Mouse (Mus musculus): ENCODE results near the gene Hist1h1a. TPM values are rescaled to one million over a fixed set of nuclear protein-coding genes. Genes with fewer than 3 reads are reported as not detected.

The Hist1h1a gene
- polyA plus RNA-seq, 1 experiment from 2014 or later: 1.4 TPM

DNA sequence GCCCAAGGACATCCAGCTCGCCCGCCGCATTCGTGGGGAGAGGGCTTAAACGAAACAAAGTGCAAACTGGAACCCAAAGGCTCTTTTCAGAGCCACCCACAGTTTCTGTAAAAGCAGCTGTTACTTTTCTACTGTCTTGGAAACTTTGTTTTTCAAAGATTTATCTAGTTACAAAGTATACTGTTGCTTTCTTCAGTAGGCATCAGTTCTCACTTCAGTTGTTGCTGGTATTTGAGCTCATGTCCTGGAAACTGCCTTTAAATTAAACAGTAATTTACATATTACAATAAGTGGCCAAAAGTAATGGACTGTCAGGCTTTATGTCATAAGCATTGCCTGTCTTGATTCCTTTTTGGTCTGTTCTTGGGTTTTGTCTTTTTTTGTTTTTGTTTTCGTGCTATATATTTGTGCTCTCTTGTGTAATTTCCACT lies 10.7 kb upstream of the Hist1h1a start:
- Histone ChIP-seq H3K27me3 (replicated peaks) (no peaks in the 10 kb centered on the region), H3K4me2 (peak overlapping the region; percentile 67), H3K9me3 (replicated peaks) (no peaks in the 10 kb centered on the region), H3K9ac (peak overlapping the region; percentile 68), H3K36me3 (no peaks in the 10 kb centered on the region), H3K27ac (ENCODE audit: poor library complexity, severe bottlenecking) (peak overlapping the region; percentile 71; the same call in 1 of the 2 replicates), H3K4me1 (replicated peaks) (peaks cover 12% of the 10 kb centered on the region), H3K4me3 (peak overlapping the region; percentile 45)
- no peak for ATAC-seq (ENCODE audit: insufficient number of reproducible peaks, low FRiP score)
- WGBS: 7% methylated on average over 6 of the region's 6 CpGs

DNA sequence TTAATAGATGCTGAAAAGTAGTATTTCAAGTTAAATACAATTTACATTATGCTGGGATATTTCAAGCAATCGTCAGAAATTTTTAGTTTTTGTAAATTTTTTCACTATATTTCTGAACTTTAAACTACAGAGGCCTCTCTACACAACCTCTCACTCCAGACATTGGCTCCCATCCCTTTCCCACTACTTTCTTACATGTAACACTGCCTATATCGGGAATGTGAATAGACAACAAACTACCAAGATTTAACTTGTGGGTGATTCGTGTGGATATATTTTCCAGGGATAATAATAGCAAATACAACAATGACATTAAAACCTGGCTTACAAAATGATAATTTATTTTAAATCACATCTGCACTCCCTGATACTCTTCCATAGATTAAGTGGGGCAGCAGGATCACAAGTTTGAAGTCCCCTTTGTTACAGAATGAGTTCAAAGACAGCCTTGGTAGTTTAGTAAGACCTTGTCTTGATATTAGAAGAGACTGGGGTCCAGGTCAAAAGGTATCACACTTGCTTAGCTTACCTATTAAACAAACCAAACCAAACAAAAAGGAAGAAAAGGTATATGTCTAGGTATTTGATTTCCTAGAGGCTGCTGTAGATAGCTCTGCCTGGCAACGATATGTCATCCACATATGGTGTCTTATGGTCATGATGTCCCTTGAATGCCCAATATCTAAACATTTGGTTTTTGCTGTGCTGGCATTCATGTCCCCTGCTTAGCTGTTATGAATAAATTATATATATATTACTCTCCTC lies 10.0 kb upstream of the Hist1h1a start:
- no peak overlapping the region for H3K4me2 ChIP-seq
- WGBS: 62% methylated on average over 4 of the region's 4 CpGs

DNA sequence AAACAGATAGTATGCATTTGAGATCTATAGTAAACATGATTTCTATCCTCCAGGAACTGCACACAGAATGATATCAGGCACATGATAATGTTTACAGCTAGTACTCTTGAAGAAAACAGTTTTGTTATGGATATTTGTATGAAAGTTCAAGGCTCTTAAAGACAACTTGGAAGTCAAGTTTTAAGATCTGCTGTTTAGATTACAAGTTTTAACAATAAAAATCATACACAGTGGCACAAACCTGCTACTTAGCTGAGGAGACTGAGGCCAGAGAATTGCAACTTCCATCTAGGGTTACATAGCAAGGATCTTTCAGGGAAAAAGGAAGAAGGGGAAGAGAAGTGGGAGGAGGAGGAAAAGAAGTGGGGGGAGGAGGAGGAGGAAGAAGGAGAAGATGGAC lies 8.5 kb upstream of the Hist1h1a start:
- no peak for ATAC-seq (ENCODE audit: insufficient number of reproducible peaks, low FRiP score)
- Histone ChIP-seq H3K36me3 (no peaks in the 10 kb centered on the region), H3K9ac (no peak overlapping the region), H3K27ac (ENCODE audit: poor library complexity, severe bottlenecking) (no peak overlapping the region), H3K4me2 (no peak overlapping the region), H3K27me3 (replicated peaks) (no peaks in the 10 kb centered on the region), H3K4me1 (replicated peaks) (peaks cover 7% of the 10 kb centered on the region), H3K9me3 (replicated peaks) (no peaks in the 10 kb centered on the region), H3K4me3 (no peak overlapping the region)

More for the DNA sequence above, 10.0 kb upstream of the Hist1h1a start:
- Histone ChIP-seq H3K4me1 (replicated peaks) (peaks cover 7% of the 10 kb centered on the region; the same call in 1 of the 2 replicates), H3K36me3 (no peaks in the 10 kb centered on the region), H3K9ac (no peak overlapping the region), H3K9me3 (replicated peaks) (no peaks in the 10 kb centered on the region), H3K4me3 (no peak overlapping the region), H3K27ac (ENCODE audit: poor library complexity, severe bottlenecking) (no peak overlapping the region), H3K27me3 (replicated peaks) (no peaks in the 10 kb centered on the region)
- no peak for ATAC-seq (ENCODE audit: insufficient number of reproducible peaks, low FRiP score)

GRCm38 (mm10) chr13:23756790-23757189 lies 6.7 kb upstream of the Hist1h1a start, which contains the start of gene Hist1h4b:
Hist1h4b (plus strand) TSS chr13:23757013.
- Histone ChIP-seq H3K27me3 (replicated peaks) (no peaks in the 10 kb centered on the region), H3K27ac (ENCODE audit: poor library complexity, severe bottlenecking) (peak within 1 kb of the TSS; percentile 93), H3K36me3 (no peaks in the 10 kb centered on the region), H3K9ac (peak within 1 kb of the TSS; percentile 81), H3K4me3 (peak within 1 kb of the TSS; percentile 51), H3K4me1 (replicated peaks) (peaks cover 12% of the 10 kb centered on the region), H3K4me2 (peak within 1 kb of the TSS; percentile 77), H3K9me3 (replicated peaks) (no peaks in the 10 kb centered on the region)
- WGBS: under 1% methylated on average over 13 of the region's 22 CpGs
- peak; percentile 81 for ATAC-seq (ENCODE audit: insufficient number of reproducible peaks, low FRiP score)

DNA sequence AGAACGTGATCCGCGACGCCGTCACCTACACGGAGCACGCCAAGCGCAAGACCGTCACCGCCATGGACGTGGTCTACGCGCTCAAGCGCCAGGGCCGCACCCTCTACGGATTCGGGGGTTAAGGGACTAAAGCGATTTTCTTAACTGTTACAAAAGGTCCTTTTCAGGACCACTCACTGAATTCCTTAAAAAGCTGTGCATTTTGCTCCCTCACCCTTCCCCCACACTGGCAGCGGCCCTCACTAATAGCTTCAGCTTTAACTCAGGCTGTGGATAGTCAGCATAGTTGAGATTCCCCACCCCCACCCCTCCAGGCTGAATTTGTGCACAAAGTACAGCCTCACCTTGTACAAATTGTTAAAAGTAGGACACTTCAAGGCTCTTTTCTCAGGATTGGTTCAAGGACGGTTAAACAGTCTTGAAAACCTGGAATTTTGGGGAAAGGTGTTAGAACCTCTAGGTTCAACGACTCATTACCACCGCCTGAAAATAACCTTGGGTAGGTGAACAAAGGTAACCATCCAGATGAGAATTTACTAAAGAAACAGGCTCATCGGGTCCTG lies 6.2 kb upstream of the Hist1h1a start:
- H3K4me2 ChIP-seq: peak overlapping the region; percentile 77
- no peaks in the 10 kb centered on the region for H3K36me3 ChIP-seq
- H3K9ac ChIP-seq: peak overlapping the region; percentile 81
- WGBS: 1% methylated on average over 19 of the region's 23 CpGs
- peak overlapping the region; percentile 93 for H3K27ac ChIP-seq (ENCODE audit: poor library complexity, severe bottlenecking)
- H3K4me1 ChIP-seq (replicated peaks): peaks cover 12% of the 10 kb centered on the region
- peak overlapping the region; percentile 51 for H3K4me3 ChIP-seq
- H3K27me3 ChIP-seq (replicated peaks): no peaks in the 10 kb centered on the region
- ATAC-seq (ENCODE audit: insufficient number of reproducible peaks, low FRiP score): no peak; the same call in 1 of the 2 replicates
- H3K9me3 ChIP-seq (replicated peaks): no peaks in the 10 kb centered on the region

GRCm38 (mm10) chr13:23757921-23758320 lies 5.5 kb upstream of the Hist1h1a start:
- Histone ChIP-seq H3K4me3 (no peak overlapping the region), H3K9ac (no peak overlapping the region), H3K36me3 (no peaks in the 10 kb centered on the region), H3K27me3 (replicated peaks) (no peaks in the 10 kb centered on the region), H3K4me1 (replicated peaks) (peaks cover 12% of the 10 kb centered on the region), H3K9me3 (replicated peaks) (no peaks in the 10 kb centered on the region), H3K27ac (ENCODE audit: poor library complexity, severe bottlenecking) (no peak overlapping the region), H3K4me2 (no peak overlapping the region)
- 49% methylated on average over 3 of the region's 3 CpGs for WGBS
- ATAC-seq (ENCODE audit: insufficient number of reproducible peaks, low FRiP score): no peak

DNA sequence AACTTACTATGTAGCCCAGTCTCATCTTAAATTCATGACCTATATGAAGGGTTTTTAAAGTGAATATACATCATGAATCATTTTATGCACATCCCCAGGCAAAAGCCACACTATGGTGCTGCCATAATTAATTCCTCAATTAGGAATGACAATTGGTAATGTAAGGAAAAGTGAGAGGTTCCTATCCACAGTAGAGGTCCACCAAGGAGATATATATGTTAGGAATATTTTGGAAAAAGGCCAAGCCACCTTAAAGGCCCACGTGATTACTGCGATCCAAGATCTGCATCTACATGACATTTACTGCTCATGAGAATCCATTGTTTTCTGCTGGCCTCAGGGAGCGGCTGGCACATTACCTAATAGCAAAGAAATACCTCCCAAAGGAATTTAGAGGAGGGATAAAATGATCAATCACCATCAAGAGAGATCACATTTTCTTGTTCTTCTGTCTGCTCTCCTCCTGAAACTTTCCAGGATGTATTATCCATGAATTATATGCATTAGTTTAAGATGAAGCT lies 4.2 kb upstream of the Hist1h1a start:
- no peak for ATAC-seq (ENCODE audit: insufficient number of reproducible peaks, low FRiP score)
- no peaks in the 10 kb centered on the region for H3K36me3 ChIP-seq
- 86% methylated on average over 3 of the region's 3 CpGs for WGBS
- no peak overlapping the region for H3K27ac ChIP-seq (ENCODE audit: poor library complexity, severe bottlenecking)
- peaks cover 21% of the 10 kb centered on the region for H3K4me1 ChIP-seq (replicated peaks)
- no peak overlapping the region for H3K9ac ChIP-seq
- H3K9me3 ChIP-seq (replicated peaks): no peaks in the 10 kb centered on the region
- no peak overlapping the region for H3K4me2 ChIP-seq
- no peak overlapping the region for H3K4me3 ChIP-seq
- H3K27me3 ChIP-seq (replicated peaks): no peaks in the 10 kb centered on the region

GRCm38 (mm10) chr13:23759916-23760239 lies 3.6 kb upstream of the Hist1h1a start:
- H3K9me3 ChIP-seq (replicated peaks): no peaks in the 10 kb centered on the region
- H3K9ac ChIP-seq: 0 out of 2 replicates have a peak overlapping the region, but pooled peaks have one; percentile 52

GRCm38 (mm10) chr13:23760240-23760971 lies 3.1 kb upstream of the Hist1h1a start:
- Histone ChIP-seq H3K36me3 (no peaks in the 10 kb centered on the region), H3K27me3 (replicated peaks) (no peaks in the 10 kb centered on the region), H3K4me2 (peak overlapping the region; percentile 83), H3K4me1 (replicated peaks) (peaks cover 28% of the 10 kb centered on the region), H3K9ac (peak overlapping the region; percentile 52), H3K4me3 (peak overlapping the region; percentile 53), H3K27ac (ENCODE audit: poor library complexity, severe bottlenecking) (peak overlapping the region; percentile 94), H3K9me3 (replicated peaks) (no peaks in the 10 kb centered on the region)
- 0 out of 2 replicates have a peak, but pooled peaks have one; percentile 0 for ATAC-seq (ENCODE audit: insufficient number of reproducible peaks, low FRiP score)
- 2% methylated on average over 26 of the region's 27 CpGs for WGBS

More at GRCm38 (mm10) chr13:23759916-23760239, 3.6 kb upstream of the Hist1h1a start:
- Histone ChIP-seq H3K27ac (ENCODE audit: poor library complexity, severe bottlenecking) (peak overlapping the region; percentile 94), H3K36me3 (no peaks in the 10 kb centered on the region), H3K4me3 (peak overlapping the region; percentile 53), H3K4me1 (replicated peaks) (peaks cover 27% of the 10 kb centered on the region), H3K4me2 (peak overlapping the region; percentile 83), H3K27me3 (replicated peaks) (no peaks in the 10 kb centered on the region)
- ATAC-seq (ENCODE audit: insufficient number of reproducible peaks, low FRiP score): no peak
- WGBS: 60% methylated on average over 1 of the region's 1 CpGs

DNA sequence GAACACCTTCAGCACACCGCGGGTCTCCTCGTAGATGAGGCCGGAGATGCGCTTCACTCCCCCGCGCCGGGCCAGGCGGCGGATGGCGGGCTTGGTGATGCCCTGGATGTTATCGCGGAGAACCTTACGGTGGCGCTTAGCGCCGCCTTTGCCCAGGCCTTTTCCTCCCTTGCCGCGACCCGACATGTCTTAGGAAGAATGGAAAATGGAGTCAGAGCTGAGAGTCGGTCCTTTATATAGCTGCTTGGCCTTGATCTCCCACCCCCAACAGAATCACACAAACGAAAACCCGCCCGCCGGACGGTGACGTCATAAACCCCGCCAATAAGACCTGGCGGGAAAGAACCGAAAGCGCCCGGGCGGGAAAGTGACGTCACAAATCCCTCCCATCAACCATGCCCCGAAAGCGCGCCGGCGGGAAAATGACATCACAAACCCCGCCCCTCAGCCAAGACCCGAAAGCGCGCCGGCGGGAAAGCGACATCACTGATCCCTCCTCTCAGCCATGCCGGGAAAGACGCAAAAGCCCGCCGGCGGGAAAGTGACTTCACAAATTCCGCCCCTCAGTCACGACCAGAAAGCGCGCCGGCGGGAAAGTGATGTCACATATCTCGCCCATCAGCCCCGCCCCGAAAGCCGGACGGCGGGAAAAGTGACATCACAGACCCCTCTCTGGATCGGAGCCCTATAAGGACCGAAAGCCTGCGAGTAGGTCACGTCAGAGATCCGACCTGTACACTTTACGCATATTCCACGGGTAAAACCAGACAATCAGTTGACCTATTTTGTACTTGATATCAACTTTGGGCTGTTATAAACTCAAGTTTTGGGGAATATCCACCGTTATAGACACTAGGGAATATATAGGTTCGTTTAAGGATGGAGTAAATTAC lies 2.2 kb upstream of the Hist1h1a start, which contains the start of gene Hist1h4a:
Gene Hist1h4a (minus strand): TSS at position 259 of the 893 bp plus-strand sequence.
- Histone ChIP-seq H3K27ac (ENCODE audit: poor library complexity, severe bottlenecking) (peak within 1 kb of the TSS; percentile 94), H3K27me3 (replicated peaks) (no peaks in the 10 kb centered on the region), H3K9ac (peak within 1 kb of the TSS; percentile 78), H3K4me3 (peak within 1 kb of the TSS; percentile 53), H3K9me3 (replicated peaks) (no peaks in the 10 kb centered on the region), H3K36me3 (no peaks in the 10 kb centered on the region), H3K4me1 (replicated peaks) (peaks cover 28% of the 10 kb centered on the region), H3K4me2 (peak within 1 kb of the TSS; percentile 83)
- under 1% methylated on average over 67 of the region's 72 CpGs for WGBS
- ATAC-seq (ENCODE audit: insufficient number of reproducible peaks, low FRiP score): peak; percentile 82

Measured in heart, embryonic 12.5 days (tissue).